Mouse (Mus musculus): ENCODE data around the gene Dpysl4. TPM values are rescaled to one million over a fixed set of nuclear protein-coding genes. Genes with fewer than 3 reads are reported as not detected.

Dpysl4 gene
- polyA plus RNA-seq (2011; ENCODE audit: insufficient read depth, insufficient read length, low replicate concordance, missing spikeins) = 0.31 TPM in 1 of 2 replicates, not detected in the other

- Histone ChIP-seq H3K4me3 (replicated peaks; ENCODE audit: control insufficient read depth, low read depth, low read length) (no peak within 1 kb of the TSS), H3K27ac (ENCODE audit: control insufficient read depth, insufficient read depth, low read depth, low read length, poor library complexity) (no peak within 1 kb of the TSS), H3K4me1 (ENCODE audit: control insufficient read depth, insufficient read depth, low read length) (no peaks in the 10 kb centered on the region)
- TF ChIP-seq CTCF (IDR thresholded peaks at IDR 0.05; ENCODE audit: control insufficient read depth, insufficient read depth, low read length) (no peak), POLR2A (IDR thresholded peaks at IDR 0.05; ENCODE audit: borderline replicate concordance, control insufficient read depth, low read depth, low read length) (no peak)
- WGBS = 13% methylated on average over 32 of the region's 32 CpGs
Observed at GRCm38 (mm10) chr7:139085629-139086194, at the start of gene Dpysl4. TSS of gene Dpysl4 (plus strand) at chr7:139086001.

- Histone ChIP-seq H3K4me3 (replicated peaks; ENCODE audit: control insufficient read depth, low read depth, low read length) (no peak overlapping the region), H3K4me1 (ENCODE audit: control insufficient read depth, insufficient read depth, low read length) (no peaks in the 10 kb centered on the region), H3K27ac (ENCODE audit: control insufficient read depth, insufficient read depth, low read depth, low read length, poor library complexity) (no peak overlapping the region)
- TF ChIP-seq CTCF (IDR thresholded peaks at IDR 0.05; ENCODE audit: control insufficient read depth, insufficient read depth, low read length) (peak; percentile 40), POLR2A (IDR thresholded peaks at IDR 0.05; ENCODE audit: borderline replicate concordance, control insufficient read depth, low read depth, low read length) (no peak)
- 52% methylated on average over 4 of the region's 4 CpGs for WGBS
Observed at GRCm38 (mm10) chr7:139063406-139063805, 22.4 kb upstream of the Dpysl4 start.

GRCm38 (mm10) chr7:139068182-139068623 lies 17.6 kb upstream of the Dpysl4 start:
- no peaks in the 10 kb centered on the region for H3K4me1 ChIP-seq (ENCODE audit: control insufficient read depth, insufficient read depth, low read length)
- TF ChIP-seq POLR2A (IDR thresholded peaks at IDR 0.05; ENCODE audit: borderline replicate concordance, control insufficient read depth, low read depth, low read length) (no peak), CTCF (IDR thresholded peaks at IDR 0.05; ENCODE audit: control insufficient read depth, insufficient read depth, low read length) (peak; percentile 63)
- no peak overlapping the region for H3K4me3 ChIP-seq (replicated peaks; ENCODE audit: control insufficient read depth, low read depth, low read length)
- no peak overlapping the region for H3K27ac ChIP-seq (ENCODE audit: control insufficient read depth, insufficient read depth, low read depth, low read length, poor library complexity)
- 0% methylated on average over 2 of the region's 2 CpGs for WGBS

GRCm38 (mm10) chr7:139074189-139074588 lies 11.6 kb upstream of the Dpysl4 start:
- Histone ChIP-seq H3K27ac (ENCODE audit: control insufficient read depth, insufficient read depth, low read depth, low read length, poor library complexity) (no peak overlapping the region), H3K4me3 (replicated peaks; ENCODE audit: control insufficient read depth, low read depth, low read length) (no peak overlapping the region), H3K4me1 (ENCODE audit: control insufficient read depth, insufficient read depth, low read length) (no peaks in the 10 kb centered on the region)
- 45% methylated on average over 6 of the region's 6 CpGs for WGBS
- TF ChIP-seq POLR2A (IDR thresholded peaks at IDR 0.05; ENCODE audit: borderline replicate concordance, control insufficient read depth, low read depth, low read length) (no peak), CTCF (IDR thresholded peaks at IDR 0.05; ENCODE audit: control insufficient read depth, insufficient read depth, low read length) (no peak)

- no peaks in the 10 kb centered on the region for H3K4me1 ChIP-seq (ENCODE audit: control insufficient read depth, insufficient read depth, low read length)
- H3K27ac ChIP-seq (ENCODE audit: control insufficient read depth, insufficient read depth, low read depth, low read length, poor library complexity) = no peak overlapping the region
- TF ChIP-seq CTCF (IDR thresholded peaks at IDR 0.05; ENCODE audit: control insufficient read depth, insufficient read depth, low read length) (no peak), POLR2A (IDR thresholded peaks at IDR 0.05; ENCODE audit: borderline replicate concordance, control insufficient read depth, low read depth, low read length) (no peak)
- 71% methylated on average over 14 of the region's 14 CpGs for WGBS
- no peak overlapping the region for H3K4me3 ChIP-seq (replicated peaks; ENCODE audit: control insufficient read depth, low read depth, low read length)
Observed at GRCm38 (mm10) chr7:139075054-139075794, 10.6 kb upstream of the Dpysl4 start.

GRCm38 (mm10) chr7:139077283-139077682 lies 8.5 kb upstream of the Dpysl4 start:
- WGBS = 44% methylated on average over 7 of the region's 7 CpGs
- TF ChIP-seq CTCF (IDR thresholded peaks at IDR 0.05; ENCODE audit: control insufficient read depth, insufficient read depth, low read length) (no peak), POLR2A (IDR thresholded peaks at IDR 0.05; ENCODE audit: borderline replicate concordance, control insufficient read depth, low read depth, low read length) (no peak)
- H3K4me1 ChIP-seq (ENCODE audit: control insufficient read depth, insufficient read depth, low read length) = no peaks in the 10 kb centered on the region
- no peak overlapping the region for H3K4me3 ChIP-seq (replicated peaks; ENCODE audit: control insufficient read depth, low read depth, low read length)
- H3K27ac ChIP-seq (ENCODE audit: control insufficient read depth, insufficient read depth, low read depth, low read length, poor library complexity) = no peak overlapping the region

- no peaks in the 10 kb centered on the region for H3K4me1 ChIP-seq (ENCODE audit: control insufficient read depth, insufficient read depth, low read length)
- no peak overlapping the region for H3K27ac ChIP-seq (ENCODE audit: control insufficient read depth, insufficient read depth, low read depth, low read length, poor library complexity)
- TF ChIP-seq CTCF (IDR thresholded peaks at IDR 0.05; ENCODE audit: control insufficient read depth, insufficient read depth, low read length) (no peak), POLR2A (IDR thresholded peaks at IDR 0.05; ENCODE audit: borderline replicate concordance, control insufficient read depth, low read depth, low read length) (no peak)
- 72% methylated on average over 6 of the region's 6 CpGs for WGBS
- no peak overlapping the region for H3K4me3 ChIP-seq (replicated peaks; ENCODE audit: control insufficient read depth, low read depth, low read length)
Observed at GRCm38 (mm10) chr7:139078181-139078580, 7.6 kb upstream of the Dpysl4 start.

GRCm38 (mm10) chr7:139079141-139079540 lies 6.7 kb upstream of the Dpysl4 start:
- Histone ChIP-seq H3K27ac (ENCODE audit: control insufficient read depth, insufficient read depth, low read depth, low read length, poor library complexity) (no peak overlapping the region), H3K4me3 (replicated peaks; ENCODE audit: control insufficient read depth, low read depth, low read length) (no peak overlapping the region), H3K4me1 (ENCODE audit: control insufficient read depth, insufficient read depth, low read length) (no peaks in the 10 kb centered on the region)
- TF ChIP-seq POLR2A (IDR thresholded peaks at IDR 0.05; ENCODE audit: borderline replicate concordance, control insufficient read depth, low read depth, low read length) (no peak), CTCF (IDR thresholded peaks at IDR 0.05; ENCODE audit: control insufficient read depth, insufficient read depth, low read length) (no peak)
- 77% methylated on average over 7 of the region's 7 CpGs for WGBS
